Mouse (Mus musculus): Measurements from ENCODE around the gene Pdha1. TPM values are rescaled to one million over a fixed set of nuclear protein-coding genes. Genes with fewer than 3 reads are reported as not detected.

Gene Pdha1
- polyA plus RNA-seq, 2 experiments, result 79.5 to 120 TPM

DNA sequence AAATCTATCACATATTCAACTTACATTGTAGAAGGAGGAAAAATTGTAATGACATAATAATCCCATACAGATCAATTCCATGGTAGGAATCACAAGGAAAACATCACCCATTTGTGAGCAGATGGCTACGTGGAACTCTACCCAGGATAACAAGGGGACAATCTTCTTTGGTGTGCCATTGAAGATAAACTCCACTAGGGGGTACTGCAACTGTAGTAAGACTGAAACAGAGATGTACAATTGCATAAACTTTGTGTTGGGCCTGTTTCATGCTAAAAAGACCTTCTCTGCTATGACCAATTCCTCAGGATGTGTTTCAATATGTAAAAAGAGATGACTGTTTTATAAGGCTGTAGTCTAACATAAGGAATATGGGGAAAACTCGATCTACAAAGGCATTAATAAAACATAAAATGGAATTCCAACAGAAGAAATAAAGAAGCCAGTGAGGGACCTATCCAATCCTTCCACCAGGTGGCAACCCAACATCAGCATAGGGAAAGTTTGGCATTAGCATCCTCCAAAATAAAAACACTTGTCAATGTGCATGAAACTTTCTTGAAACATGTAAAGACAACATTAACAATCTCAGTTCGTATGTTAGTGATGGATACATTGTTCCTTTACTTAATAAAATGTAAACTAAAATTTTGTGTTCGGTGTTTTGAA, 15.1 kb upstream of the Pdha1 start:
- 57% methylated on average over 4 of the region's 4 CpGs for WGBS
- H3K27me3 ChIP-seq (ENCODE audit: control insufficient read depth, insufficient read depth, low read length), result no peaks in the 10 kb centered on the region
- H3K9me3 ChIP-seq (ENCODE audit: control insufficient read depth, low read length), result no peaks in the 10 kb centered on the region
- no peak overlapping the region for H3K27ac ChIP-seq (replicated peaks; ENCODE audit: low read depth, low read length)
- ATAC-seq (ENCODE audit: low FRiP score, low read depth), result no peak
- no peak overlapping the region for H3K9ac ChIP-seq (ENCODE audit: low read depth, low read length, severe bottlenecking)
- no peak overlapping the region for H3K4me3 ChIP-seq (replicated peaks; ENCODE audit: low read length)
- TF ChIP-seq POLR2A (IDR thresholded peaks at IDR 0.05; ENCODE audit: borderline replicate concordance, extremely low read depth, insufficient read depth, insufficient read length), result no peak
- peak; percentile 51 for DNase-seq (ENCODE audit: low spot score)
- no peaks in the 10 kb centered on the region for H3K4me1 ChIP-seq (ENCODE audit: control insufficient read depth, insufficient read depth, low read length)
- H3K36me3 ChIP-seq (ENCODE audit: control insufficient read depth, insufficient read depth, low read length), result no peaks in the 10 kb centered on the region
- no peak overlapping the region for H3K4me2 ChIP-seq (replicated peaks; ENCODE audit: low read depth, low read length, severe bottlenecking)

DNA sequence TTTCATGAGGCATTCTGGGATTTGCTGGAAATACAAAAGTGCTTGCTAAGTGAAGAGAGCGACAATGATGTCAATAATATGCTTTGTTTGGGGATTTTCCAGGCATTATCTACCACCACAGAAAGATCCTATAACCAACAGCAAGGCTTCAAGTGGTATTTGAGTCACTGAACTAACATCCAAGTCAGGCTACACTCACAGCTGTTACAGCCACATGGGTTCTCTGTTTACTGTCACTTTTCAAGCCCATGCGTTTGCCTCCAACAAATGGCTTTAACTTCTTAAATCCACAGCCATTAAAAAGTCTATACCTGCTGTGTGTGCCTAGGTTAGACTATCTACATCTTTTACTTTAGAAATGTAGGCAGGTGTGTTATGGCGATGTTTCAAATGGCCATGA, 10.6 kb upstream of the Pdha1 start:
- no peak overlapping the region for H3K27ac ChIP-seq (replicated peaks; ENCODE audit: low read depth, low read length)
- H3K9me3 ChIP-seq (ENCODE audit: control insufficient read depth, low read length), result no peaks in the 10 kb centered on the region
- ATAC-seq (ENCODE audit: low FRiP score, low read depth) (no peak), DNase-seq (ENCODE audit: low spot score) (no peak)
- no peaks in the 10 kb centered on the region for H3K27me3 ChIP-seq (ENCODE audit: control insufficient read depth, insufficient read depth, low read length)
- no peak for TF ChIP-seq POLR2A (IDR thresholded peaks at IDR 0.05; ENCODE audit: borderline replicate concordance, extremely low read depth, insufficient read depth, insufficient read length)
- no peak overlapping the region for H3K9ac ChIP-seq (ENCODE audit: low read depth, low read length, severe bottlenecking)
- H3K36me3 ChIP-seq (ENCODE audit: control insufficient read depth, insufficient read depth, low read length), result no peaks in the 10 kb centered on the region
- H3K4me1 ChIP-seq (ENCODE audit: control insufficient read depth, insufficient read depth, low read length), result no peaks in the 10 kb centered on the region
- 80% methylated on average over 3 of the region's 3 CpGs for WGBS
- no peak overlapping the region for H3K4me3 ChIP-seq (replicated peaks; ENCODE audit: low read length)
- H3K4me2 ChIP-seq (replicated peaks; ENCODE audit: low read depth, low read length, severe bottlenecking), result no peak overlapping the region

DNA sequence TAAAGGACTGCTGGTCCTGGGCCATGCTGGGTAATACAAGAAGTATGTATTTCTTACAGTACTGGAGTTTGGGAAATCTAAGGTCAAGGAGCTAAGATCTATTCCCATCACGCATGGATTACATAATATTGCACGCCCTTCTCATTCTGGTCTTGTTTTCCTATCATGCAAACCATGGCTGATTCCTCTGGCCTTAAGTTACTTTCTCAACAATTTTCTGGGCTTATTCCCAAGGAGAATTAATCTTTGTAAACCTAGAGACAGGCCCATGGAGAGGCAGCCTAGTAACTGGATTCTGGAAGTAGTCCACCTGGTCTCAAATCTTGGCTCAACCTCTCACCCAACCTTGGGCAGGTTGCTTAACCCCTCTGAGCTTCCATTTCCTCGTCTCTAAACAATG, 9.2 kb upstream of the Pdha1 start:
- Histone ChIP-seq H3K9me3 (ENCODE audit: control insufficient read depth, low read length) (no peaks in the 10 kb centered on the region), H3K27me3 (ENCODE audit: control insufficient read depth, insufficient read depth, low read length) (no peaks in the 10 kb centered on the region), H3K4me2 (replicated peaks; ENCODE audit: low read depth, low read length, severe bottlenecking) (no peak overlapping the region), H3K36me3 (ENCODE audit: control insufficient read depth, insufficient read depth, low read length) (no peaks in the 10 kb centered on the region), H3K4me3 (replicated peaks; ENCODE audit: low read length) (no peak overlapping the region), H3K4me1 (ENCODE audit: control insufficient read depth, insufficient read depth, low read length) (no peaks in the 10 kb centered on the region), H3K9ac (ENCODE audit: low read depth, low read length, severe bottlenecking) (no peak overlapping the region), H3K27ac (replicated peaks; ENCODE audit: low read depth, low read length) (no peak overlapping the region)
- 88% methylated on average over 3 of the region's 3 CpGs for WGBS
- ATAC-seq (ENCODE audit: low FRiP score, low read depth), result no peak
- TF ChIP-seq POLR2A (IDR thresholded peaks at IDR 0.05; ENCODE audit: borderline replicate concordance, extremely low read depth, insufficient read depth, insufficient read length), result no peak
- DNase-seq (ENCODE audit: low spot score), result no peak

DNA sequence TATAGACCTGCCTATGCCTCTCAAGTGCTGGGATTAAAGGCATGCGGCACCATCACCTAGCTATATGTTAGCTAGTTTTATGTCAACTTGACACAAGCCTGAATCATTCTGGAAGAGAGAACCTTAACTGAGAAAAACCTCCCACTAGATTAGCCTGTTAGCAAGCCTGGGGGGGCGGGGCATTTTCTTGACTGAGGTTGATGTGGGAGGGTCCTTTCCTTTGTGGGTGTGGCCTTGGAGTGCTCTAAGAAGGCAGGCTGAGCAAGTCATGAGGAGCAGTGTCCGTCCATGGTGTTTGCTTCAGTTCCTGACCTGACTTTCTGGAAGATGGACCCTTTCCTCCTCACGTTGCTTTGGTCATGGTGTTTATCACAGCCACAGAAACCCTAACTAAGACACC, 8.6 kb upstream of the Pdha1 start:
- Histone ChIP-seq H3K4me2 (replicated peaks; ENCODE audit: low read depth, low read length, severe bottlenecking) (no peak overlapping the region), H3K9ac (ENCODE audit: low read depth, low read length, severe bottlenecking) (no peak overlapping the region), H3K9me3 (ENCODE audit: control insufficient read depth, low read length) (no peaks in the 10 kb centered on the region), H3K27ac (replicated peaks; ENCODE audit: low read depth, low read length) (no peak overlapping the region), H3K4me1 (ENCODE audit: control insufficient read depth, insufficient read depth, low read length) (no peaks in the 10 kb centered on the region), H3K4me3 (replicated peaks; ENCODE audit: low read length) (no peak overlapping the region), H3K27me3 (ENCODE audit: control insufficient read depth, insufficient read depth, low read length) (no peaks in the 10 kb centered on the region), H3K36me3 (ENCODE audit: control insufficient read depth, insufficient read depth, low read length) (no peaks in the 10 kb centered on the region)
- no peak for TF ChIP-seq POLR2A (IDR thresholded peaks at IDR 0.05; ENCODE audit: borderline replicate concordance, extremely low read depth, insufficient read depth, insufficient read length)
- 90% methylated on average over 4 of the region's 4 CpGs for WGBS
- DNase-seq (ENCODE audit: low spot score) (no peak), ATAC-seq (ENCODE audit: low FRiP score, low read depth) (no peak)

DNA sequence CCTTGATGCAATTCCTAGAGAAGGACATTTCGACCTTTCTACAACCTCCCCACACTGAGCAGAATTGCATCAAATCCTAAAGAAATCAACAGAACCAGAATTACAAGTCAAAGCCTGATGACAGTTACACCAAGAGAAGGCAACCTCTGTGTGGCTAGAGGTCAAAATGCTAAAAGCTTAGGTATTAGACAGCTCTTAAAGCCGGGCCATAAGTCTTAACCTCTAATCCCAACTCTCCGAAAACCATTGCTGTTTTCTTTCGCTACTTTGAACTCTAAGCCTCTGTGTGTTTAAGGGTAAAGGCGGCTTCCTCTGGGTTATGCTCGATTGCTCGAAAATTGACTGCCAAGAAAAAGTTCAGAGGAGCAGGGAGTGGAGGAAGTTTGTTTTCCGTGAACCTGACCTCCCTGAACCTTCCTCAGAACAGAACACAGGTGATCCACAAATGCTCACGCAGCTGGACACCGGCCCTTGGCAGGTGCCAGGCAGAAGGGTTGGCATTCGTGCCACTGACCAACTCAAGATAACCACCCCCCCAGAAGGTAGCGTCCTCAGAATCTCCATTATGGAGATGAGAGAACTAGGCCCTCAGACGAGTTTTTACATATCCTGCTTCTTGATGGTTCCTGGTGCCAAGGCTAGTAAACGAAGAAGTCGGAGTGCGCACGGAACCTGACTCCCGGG, 894 bp downstream of the Pdha1 start:
- H3K4me2 ChIP-seq (replicated peaks; ENCODE audit: low read depth, low read length, severe bottlenecking), result peak overlapping the region; percentile 57
- DNase-seq (ENCODE audit: low spot score) (no peak), ATAC-seq (ENCODE audit: low FRiP score, low read depth) (no peak)
- H3K4me1 ChIP-seq (ENCODE audit: control insufficient read depth, insufficient read depth, low read length), result no peaks in the 10 kb centered on the region
- no peak overlapping the region for H3K27ac ChIP-seq (replicated peaks; ENCODE audit: low read depth, low read length)
- H3K4me3 ChIP-seq (replicated peaks; ENCODE audit: low read length), result peak overlapping the region; percentile 60
- no peaks in the 10 kb centered on the region for H3K36me3 ChIP-seq (ENCODE audit: control insufficient read depth, insufficient read depth, low read length)
- H3K27me3 ChIP-seq (ENCODE audit: control insufficient read depth, insufficient read depth, low read length), result no peaks in the 10 kb centered on the region
- TF ChIP-seq POLR2A (IDR thresholded peaks at IDR 0.05; ENCODE audit: borderline replicate concordance, extremely low read depth, insufficient read depth, insufficient read length), result no peak
- peak overlapping the region; percentile 69 for H3K9ac ChIP-seq (ENCODE audit: low read depth, low read length, severe bottlenecking)
- H3K9me3 ChIP-seq (ENCODE audit: control insufficient read depth, low read length), result no peaks in the 10 kb centered on the region
- 24% methylated on average over 18 of the region's 18 CpGs for WGBS
